Mouse (Mus musculus): ENCODE data around the gene Clec2d. TPM values are rescaled to one million over a fixed set of nuclear protein-coding genes. Genes with fewer than 3 reads are reported as not detected.
"Not testable (repeated sequence)": the region's sequence is repeated elsewhere in the genome, so short reads cannot be mapped to it uniquely, and the experiment has no call there.

Gene Clec2d
- 10 to 100 TPM in 1 of 2 experiments, 1 to 10 TPM in 1; 7.8 to 11.7 TPM for polyA plus RNA-seq (2017; shearing (Covaris generic))

DNA sequence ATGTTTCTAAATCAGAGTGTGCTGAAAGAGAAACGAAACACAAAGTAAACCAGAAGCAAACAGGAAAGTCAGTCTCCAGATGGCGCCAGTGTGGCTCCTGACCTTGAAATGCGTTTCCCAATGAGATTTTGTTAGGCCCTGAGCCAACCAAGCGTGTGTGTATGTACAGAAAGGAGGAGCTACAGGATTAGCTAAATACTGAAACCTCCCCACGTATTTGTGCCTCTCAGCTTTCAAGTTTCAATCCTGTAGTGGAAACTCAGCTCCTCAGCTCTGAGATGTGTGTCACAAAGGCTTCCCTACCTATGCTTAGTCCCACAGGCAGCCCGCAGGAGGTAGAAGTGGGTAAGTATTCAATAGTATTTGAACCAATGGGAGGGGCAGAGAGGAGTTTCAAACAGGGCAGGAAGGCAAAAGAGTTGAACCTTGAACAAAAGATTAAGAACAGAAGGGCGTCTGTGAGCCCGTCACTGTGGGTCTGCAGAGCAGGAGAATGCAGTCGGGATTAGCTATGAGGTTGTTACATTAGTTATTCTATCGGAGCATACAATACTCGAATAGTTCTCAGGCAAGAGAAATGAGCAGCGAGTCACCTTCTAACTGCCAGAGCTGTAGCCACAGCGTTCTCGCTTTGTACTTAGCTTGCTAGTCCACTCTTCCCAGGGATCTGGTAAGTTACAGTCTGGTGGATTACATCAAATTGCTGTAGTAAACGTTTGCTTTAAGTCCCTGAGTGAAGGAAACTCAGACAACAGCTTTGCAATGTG lies at the start of gene Clec2d:
Clec2d (plus strand) TSS at position 213 of the 767 bp plus-strand sequence.
- ATAC-seq = peak; percentile 88

DNA sequence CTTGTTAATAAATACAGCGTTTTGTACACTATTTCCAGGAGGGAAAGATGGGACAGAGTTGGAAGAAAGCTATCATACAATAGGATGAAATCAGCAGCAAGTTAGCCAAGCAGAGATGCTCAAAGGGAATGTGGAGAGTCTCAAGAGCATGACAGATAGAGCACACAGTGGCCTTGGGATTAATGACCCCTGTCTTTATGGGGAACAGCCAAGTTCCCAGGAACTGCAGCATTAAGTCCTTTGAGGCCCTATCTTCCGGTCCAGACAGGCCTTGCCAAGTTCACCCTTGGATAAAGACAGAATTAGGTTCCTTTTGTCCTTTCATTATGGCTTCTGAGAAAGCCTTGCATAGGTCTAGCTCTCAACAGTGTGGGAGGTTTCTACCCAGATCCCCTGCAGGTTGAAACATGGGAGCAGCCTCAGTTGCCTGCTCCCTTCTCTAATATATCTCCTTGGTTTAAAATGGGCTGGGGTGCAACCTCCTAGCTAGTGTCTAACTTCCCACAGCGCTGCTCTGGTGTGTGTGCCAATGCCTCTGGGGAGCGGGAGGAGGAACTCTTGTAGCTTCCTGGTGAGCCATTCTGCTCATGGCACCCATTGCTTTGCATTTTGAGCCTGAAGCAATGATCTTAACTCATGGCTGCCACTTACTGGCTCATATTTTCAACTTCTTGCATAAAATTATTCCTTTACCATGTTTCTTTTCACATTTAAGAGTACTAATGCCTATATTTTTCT lies 47.6 kb upstream of the Clec2d start:
- no peak for ATAC-seq

DNA sequence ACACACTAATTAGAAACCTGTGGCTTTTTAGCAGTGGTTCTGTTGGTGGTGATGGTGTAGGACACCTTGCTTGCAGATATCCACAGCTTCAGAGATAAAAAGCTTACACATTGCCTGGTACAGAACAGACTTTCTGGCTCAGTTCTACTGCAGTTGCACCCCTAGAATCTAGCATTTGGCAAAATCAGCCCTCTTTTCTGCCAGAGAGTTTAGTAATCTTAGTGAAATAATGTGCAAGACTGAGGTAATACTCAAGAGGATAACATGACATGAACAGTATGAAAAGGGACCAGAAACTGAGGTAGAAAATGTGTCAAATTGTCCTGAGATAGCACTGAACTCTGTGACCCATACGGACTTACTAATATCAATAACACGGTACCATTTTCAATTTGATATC lies 33.6 kb upstream of the Clec2d start:
- ATAC-seq = no peak

DNA sequence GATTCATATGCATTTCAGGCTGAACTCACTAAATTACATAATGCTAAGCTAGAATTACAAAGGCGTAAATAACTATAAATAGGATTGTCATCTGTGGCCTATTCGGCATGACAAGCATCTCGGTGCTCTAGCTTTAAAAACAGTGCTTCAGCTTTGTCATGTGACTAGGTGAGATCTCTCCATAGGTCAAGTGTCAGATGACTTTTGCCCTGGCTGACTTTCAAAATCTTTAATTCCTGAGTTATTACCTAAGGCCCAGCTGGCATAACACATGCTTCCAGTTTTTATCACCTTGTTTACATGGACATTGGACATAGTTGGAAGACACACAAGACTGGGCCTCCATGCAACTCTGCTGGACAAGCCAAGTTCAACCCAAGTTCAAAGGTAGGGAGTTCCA lies 20.3 kb upstream of the Clec2d start:
- ATAC-seq = no peak

DNA sequence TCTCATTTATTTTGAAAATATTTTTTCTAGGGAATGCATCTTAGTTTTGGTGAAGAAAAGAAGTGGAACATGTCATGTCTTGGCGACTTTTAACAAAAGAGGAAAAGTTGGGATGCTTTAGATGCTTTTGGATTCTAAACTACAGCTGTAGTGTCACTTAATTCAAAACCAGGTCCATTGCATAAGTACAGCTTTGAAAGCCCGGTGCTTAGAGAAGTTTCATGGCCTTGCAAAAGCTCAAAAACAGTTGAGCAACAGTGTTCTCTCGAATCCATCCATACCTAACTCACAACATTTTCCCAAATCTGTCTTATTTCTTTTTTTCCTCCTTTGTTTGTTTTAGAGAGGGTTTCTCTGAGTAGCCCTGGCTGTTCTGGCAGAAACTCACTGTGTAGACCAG lies 19.3 kb upstream of the Clec2d start:
- no peak for ATAC-seq

DNA sequence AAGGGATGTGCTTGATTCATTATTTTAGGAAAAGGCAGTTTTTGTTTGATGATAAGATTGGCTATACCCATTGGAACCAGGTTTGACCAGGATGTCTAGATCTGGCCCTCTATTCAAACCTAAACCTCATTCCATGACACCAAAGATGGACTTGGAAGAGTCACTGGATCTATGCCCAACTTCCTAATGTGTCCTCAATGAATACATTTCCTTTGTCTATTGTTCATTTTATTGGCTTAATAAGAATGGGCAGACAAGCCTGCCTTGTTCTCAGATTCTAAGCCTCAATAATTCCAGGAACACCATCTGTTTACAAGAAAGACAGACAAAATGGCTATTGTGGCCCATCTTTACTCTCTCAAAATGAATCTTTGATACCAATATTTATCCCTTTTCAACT lies 18.5 kb upstream of the Clec2d start:
- no peak for ATAC-seq

DNA sequence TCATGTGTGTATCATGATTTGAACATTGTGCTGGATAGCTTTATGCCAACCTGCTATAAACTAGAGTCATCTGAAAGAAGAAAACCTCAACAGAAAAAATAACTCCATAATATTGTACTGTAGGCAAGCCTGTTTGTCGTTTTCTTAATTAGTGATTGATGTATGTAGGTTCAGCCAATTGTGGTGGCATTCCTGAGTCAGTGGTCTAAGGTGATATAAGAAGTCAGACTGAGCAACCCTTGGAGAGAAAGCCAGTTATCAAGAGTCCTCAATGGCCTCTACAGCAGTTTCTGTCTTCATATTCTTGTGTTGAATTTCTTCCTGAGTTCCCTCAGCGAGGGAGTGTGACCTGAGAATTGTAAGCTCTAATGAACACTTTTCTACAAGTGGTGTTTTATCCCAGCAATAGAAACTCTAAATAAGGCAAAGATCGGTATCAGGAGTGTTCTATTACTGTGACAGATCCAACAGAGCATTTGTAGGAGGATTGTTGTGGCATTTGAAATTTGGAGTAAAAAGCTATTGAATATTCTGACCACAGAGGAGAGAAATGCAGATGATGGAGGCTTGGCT lies 17.7 kb upstream of the Clec2d start:
- no peak for ATAC-seq

DNA sequence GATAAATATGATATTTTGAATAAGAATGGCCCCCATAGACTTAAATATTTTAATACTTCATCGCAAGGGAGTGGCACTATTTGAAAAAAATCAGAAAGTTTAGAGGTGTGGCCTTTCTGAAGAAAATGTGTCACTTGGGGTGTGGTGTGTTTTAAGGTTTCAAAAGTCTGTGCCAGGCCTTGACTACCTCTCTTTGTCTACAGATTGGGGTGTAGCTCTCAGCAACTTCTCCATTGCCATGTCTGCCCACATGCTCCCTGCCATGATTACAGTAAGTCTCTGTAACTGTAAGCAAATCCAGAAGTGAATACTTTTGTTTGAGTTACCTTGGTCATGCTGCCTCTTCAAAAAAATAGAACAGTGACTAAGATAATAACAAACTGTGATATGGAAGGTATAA lies 16.8 kb upstream of the Clec2d start:
- no peak for ATAC-seq

DNA sequence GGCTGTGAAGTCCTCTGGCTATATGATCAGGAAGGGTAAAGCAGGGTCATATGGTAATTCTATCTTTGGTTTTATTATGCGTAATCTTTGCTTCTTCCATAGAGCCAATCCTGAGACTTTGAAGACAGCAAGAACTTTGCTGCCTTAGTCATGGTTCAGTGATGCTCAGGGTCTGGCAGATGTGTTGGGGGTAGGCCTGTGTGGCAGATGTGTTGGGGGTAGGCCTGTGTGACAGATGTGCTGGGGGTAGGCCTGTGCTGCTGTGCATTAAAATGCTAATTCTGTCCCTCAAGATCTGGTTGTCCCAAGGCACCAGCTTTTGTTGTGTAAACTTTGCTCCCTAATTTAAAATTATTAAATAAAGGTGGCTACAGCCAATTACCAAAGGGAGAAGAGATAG lies 9.5 kb upstream of the Clec2d start:
- no peak for ATAC-seq

DNA sequence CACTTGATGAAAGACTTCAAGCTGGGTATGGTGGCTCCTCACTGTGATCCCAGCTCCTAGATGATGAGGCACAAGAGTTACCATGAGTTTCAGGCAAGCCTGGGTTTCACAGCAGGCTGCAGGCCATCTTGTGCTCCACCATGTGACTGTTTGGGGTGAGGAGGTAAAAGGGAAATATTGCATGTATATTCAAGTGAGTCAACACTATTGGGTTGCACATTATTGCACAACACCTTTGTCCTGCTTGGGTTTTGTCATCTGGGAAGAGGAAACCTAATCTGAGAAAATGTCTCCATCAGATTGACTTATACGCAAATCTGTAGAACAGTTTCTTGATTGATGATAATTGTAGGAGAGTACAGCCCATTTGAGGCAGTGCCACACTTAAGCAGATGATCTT lies 8.7 kb upstream of the Clec2d start:
- no peak for ATAC-seq

DNA sequence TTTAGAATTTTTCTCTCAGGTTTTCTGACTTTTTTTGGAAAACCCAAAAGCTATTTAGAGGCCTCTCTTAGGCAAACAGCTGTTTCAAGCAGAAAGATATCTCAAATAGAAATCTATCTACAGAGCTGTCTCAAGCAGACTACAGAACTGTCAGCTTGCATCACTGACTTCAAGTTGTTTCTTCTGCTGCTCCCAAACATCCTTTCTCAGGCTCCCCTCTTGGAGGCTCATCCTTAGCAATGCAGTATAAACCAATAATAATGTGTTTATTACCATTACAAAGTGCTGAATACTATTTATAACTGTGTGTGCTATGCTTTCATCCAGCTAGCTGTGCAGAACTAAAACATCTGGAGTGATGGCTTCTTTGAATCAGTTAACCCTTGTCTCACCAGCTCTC lies 5.6 kb upstream of the Clec2d start:
- no peak for ATAC-seq

DNA sequence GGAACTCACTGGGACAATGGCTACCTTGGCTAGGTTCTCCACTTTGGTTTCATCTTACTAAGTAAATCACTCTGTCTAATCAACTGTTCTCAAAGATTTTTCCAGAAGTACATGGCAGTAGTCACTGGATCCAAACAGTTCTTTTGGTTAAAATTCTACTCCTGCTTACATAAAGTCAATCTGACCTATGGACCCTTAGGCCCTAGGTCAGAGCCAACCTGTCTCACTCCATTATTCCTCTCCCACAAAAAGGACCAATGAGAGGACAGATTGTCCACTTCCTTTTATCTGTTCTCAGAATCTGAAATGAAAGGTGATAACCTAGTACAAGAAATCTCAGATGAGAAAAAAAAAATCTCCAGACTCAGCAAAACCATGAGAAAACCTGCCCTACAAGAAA lies 4.8 kb upstream of the Clec2d start:
- ATAC-seq = no peak

DNA sequence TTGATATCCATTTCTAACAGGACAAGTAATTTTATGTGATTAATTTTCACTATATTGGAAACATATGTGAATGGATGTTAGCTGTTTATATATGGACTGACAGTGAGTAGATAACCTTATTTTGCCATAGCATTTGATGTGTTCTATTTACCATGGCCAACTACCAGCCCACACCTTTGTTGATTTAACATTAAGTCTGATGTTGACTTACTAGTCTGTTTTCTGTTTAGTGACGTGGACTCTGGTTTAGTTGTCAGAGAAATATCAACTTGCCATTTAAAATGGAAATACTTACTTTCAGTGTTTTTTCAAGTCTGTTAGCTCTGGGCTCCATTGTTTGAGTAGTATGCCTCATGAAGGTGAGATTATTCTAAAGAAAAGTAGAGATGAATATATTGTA lies 3.8 kb upstream of the Clec2d start:
- no peak for ATAC-seq

DNA sequence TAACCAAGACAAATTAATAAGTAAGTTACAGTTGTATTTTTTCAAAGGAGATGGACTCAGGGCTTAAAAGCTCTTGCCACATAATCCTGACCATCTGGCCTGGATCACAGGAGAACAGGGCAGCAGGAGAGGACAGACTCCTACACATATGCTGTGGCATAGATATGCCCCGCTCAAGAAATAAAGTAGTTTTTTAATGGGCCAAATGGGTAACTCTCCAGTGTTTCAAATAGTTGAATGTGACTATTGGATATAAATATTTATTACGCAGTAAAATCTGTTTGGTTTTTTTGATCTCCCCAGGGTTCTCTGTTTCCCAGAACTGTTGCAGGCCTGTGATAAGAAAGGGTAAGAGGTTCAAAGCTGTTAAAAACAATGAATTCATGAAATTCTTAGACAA lies 1.1 kb upstream of the Clec2d start:
- no peak for ATAC-seq

DNA sequence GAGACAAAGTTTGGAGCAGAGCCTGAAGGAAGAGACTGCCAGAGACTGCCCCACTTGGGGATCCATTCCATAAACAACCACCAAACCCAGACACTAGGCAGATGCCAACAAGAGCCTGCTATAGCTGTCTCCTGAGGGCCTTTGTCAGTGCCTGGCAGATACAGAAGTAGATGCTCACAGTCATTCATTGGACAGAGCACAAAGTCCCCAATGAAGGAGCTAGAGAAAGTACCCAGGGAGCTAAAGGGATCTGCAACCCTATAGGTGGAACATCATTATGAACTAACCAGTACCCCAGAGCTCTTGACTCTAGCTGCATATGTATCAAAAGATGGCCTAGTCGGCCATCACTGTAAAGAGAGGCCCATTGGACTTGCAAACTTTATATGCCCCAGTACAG lies 584 bp upstream of the Clec2d start:
- not testable (repeated sequence) for ATAC-seq

DNA sequence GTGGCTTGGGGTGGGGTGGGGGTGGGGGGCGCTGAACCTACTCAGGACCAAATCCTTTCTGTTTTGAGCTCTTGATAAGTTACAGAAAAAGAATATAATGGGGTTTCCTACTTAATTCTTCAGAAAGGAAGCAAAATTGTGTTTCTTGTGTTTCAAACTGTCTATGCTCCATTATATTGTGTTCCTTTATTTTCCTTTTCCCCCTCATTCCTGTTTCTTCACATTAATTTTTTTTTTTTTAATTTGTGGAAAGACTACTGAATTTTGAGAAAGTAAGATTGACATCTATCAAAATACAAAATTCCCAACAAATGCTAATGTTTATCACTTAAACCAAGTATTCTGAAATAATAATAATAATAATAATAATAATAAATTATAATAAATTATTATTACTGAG lies 834 bp downstream of the Clec2d start:
- no peak for ATAC-seq

DNA sequence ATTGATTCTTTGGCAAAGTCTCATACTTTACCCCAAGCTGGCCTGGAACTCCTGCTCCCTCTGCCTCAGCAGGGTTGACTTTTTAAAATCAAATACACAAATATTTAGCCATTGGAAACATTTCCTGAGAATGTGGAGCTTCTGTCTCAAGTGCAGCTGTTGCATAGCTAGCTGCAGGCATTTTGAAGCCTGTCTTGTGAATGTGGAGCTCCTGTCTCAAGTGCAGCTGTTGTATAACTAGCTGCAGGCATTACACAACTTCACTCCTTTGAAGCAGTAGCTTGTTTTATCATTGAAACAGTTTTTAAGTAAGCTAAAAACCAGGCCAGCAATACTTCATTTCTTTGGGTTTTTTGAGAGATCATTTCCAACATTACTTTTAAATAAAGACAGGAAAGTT lies 1.3 kb downstream of the Clec2d start:
- ATAC-seq = no peak

DNA sequence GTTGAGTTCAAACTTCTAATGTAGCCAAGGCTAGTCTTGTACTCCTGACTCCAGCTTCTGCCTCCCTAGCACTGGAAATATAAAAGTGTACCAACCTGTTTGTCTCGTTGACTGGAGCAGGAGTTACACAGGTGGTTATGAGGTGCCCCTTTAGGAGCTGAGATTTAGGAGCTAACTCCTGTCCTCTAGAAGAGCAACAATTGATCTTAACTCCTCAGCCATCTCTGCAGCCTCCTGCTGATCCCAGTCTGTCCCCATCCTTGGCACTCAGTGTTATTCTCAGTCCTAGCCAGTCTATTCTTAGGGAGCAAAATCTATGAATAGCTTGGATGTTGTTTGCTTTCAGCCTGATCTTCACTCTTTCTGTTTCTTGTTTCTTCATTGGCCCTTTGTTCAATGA lies 2.1 kb downstream of the Clec2d start:
- ATAC-seq = no peak

DNA sequence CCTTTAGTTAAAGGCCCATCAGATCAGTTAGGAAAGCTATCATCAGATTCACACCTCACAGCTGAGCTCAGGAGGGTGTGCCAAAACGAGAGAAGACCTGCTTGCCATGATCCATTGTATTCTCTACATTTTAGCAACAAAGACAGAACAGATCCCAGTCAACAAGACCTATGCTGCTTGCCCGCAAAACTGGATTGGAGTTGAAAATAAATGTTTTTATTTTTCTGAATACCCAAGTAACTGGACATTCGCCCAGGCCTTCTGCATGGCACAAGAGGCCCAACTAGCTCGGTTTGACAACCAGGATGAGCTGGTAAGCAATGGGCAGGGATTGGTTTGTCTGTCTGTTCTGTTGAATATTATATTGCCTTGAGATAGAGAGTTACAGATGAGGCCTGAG lies 3.6 kb downstream of the Clec2d start:
- ATAC-seq = not testable (repeated sequence)

DNA sequence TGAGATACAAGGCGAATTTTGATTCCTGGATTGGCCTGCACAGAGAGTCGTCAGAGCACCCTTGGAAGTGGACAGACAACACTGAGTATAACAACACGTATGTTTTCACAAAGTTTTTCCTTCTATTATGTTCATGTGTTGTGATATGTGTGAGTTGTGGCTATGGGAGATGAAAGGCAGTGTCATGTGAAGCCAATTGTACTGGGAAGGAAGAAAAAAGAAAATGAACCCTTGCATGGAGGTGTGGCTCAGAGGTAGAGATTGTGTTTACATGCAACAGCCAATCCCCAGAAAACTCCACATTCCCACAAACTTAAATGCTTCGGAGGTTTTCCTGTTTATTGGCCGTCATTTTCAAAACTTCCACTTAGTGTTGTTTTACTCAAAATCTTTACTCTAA lies 4.4 kb downstream of the Clec2d start:
- ATAC-seq = no peak

DNA sequence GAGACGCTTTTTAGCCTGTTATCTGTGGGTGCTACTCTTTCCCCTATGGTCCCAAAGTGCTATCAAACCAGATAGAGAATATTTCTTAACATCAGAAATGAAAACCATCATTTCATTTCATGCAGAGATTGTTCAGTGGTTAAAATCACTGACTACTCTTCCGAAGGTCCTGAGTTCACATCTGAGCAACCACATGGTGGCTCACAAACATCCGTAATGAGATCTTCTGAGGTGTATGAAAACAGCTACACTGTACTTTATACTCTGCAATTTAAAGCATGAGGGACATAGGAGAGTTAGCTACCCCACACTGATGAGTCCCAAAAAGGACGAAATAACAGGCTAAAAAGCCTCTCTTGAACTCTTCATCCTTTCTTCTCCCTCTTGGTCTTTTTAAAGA lies 5.6 kb downstream of the Clec2d start:
- peak; percentile 69 for ATAC-seq

DNA sequence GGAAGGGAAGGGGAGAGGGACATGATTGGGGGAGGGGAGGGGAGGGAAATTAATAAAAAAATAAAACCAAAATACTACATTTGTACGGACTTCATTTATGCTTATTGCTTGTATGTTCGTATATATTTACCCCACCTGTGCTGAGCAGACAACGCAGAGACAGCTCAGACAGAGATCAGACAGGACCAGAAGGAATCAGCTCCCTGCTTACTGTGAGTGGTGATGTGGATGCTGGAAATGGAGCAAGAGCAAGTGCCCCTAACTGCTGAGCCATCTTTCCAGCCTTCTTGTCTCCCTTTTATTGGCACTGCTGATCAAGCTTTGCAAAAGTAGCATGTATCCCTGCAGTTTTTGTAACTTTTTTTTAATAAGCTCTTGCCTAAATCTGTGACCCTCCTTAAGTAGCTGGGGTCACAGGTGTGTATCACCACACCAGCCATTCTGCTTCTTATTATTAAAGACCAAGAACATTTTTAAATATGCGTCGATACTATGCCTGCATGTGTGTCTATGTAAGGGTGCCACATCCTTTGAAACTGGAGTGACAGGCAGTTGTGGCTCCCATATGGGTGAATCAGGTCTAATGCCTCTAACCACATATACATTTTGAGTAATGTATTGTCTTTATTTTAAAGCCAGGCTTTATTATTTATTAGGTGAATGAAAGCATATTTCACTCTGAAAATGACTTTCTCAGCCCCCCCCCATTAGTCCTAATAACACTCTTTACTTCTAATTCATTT lies 6.2 kb downstream of the Clec2d start:
- ATAC-seq = peak; percentile 25

DNA sequence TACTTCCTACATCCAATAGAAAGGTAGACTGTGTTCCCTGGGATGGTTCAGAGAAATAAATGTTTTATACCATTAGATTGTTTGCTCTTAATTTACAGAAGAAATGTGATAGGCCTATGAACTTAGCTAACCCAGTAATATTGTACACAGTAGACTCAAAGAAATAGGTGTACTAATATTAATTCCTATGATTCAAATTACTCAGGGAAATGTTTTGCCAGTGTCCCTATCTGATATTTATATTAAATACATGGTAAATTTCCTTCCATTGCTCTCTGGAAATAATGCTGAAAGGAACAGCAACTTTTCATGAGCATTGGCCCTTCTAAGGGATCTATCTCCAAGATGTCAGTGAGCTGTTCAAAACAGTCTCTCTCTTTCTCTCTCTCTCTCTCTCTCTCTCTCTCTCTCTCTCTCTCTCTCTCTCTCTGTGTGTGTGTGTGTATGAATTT lies 6.8 kb downstream of the Clec2d start:
- ATAC-seq = no peak
